8 mouse cellular contexts compared by ENCODE assay signal in genomic region chr5:138193771-138194727, GRCm38 (mm10). TPM values are rescaled to one million over a fixed set of nuclear protein-coding genes. Genes with fewer than 3 reads are reported as not detected.
DNase-seq lines count a peak whose midpoint lies in the region; ATAC-seq and TF ChIP-seq lines count a peak whose summit lies in the region.

Gene Mblac1, plus strand, starts transcription at chr5:138194314.

- H3K36me3 ChIP-seq in embryonic facial prominence, embryonic 15.5 days: peaks cover 34% of the 10 kb centered on the region; the same call in 1 of the 2 replicates
- peaks cover 35% of the 10 kb centered on the region for H3K36me3 ChIP-seq in heart, embryonic 10.5 days
- peaks cover 34% of the 10 kb centered on the region for H3K36me3 ChIP-seq in kidney, embryonic 15.5 days
- H3K36me3 ChIP-seq in liver, embryonic 11.5 days (ENCODE audit: control insufficient read depth, insufficient read depth, low read length): 0 out of 2 replicates have a peak, but pooled peaks cover 4% of the 10 kb centered on the region
- 0 out of 2 replicates have a peak, but pooled peaks cover 4% of the 10 kb centered on the region for H3K36me3 ChIP-seq in stomach, embryonic 14.5 days (ENCODE audit: control insufficient read depth, insufficient read depth, low read length)

- H3K27ac ChIP-seq in bone marrow, adult 2 months (ENCODE audit: control insufficient read depth, insufficient read depth, low read depth, low read length, poor library complexity): peak within 1 kb of the TSS; percentile 77
- H3K27ac ChIP-seq in embryonic facial prominence, embryonic 15.5 days (replicated peaks): peak within 1 kb of the TSS; percentile 82
- peak within 1 kb of the TSS; percentile 96 for H3K27ac ChIP-seq in heart, embryonic 10.5 days
- peak within 1 kb of the TSS; percentile 82 for H3K27ac ChIP-seq in kidney, embryonic 15.5 days
- peak within 1 kb of the TSS; percentile 35 for H3K27ac ChIP-seq in liver, embryonic 11.5 days (ENCODE audit: low read depth, low read length)
- H3K27ac ChIP-seq in stomach, embryonic 14.5 days (ENCODE audit: low read length): peak within 1 kb of the TSS; percentile 84

- 1% methylated on average over 54 of the region's 54 CpGs for WGBS in bone marrow, adult 2 months
- WGBS in embryonic facial prominence, embryonic 15.5 days: 7% methylated on average over 54 of the region's 54 CpGs
- WGBS in heart, embryonic 10.5 days: 8% methylated on average over 54 of the region's 54 CpGs
- 7% methylated on average over 54 of the region's 54 CpGs for WGBS in kidney, embryonic 15.5 days
- WGBS in liver, embryonic 11.5 days: 6% methylated on average over 54 of the region's 54 CpGs
- 7% methylated on average over 52 of the region's 54 CpGs for WGBS in stomach, embryonic 14.5 days

- DNase-seq in A20 (ENCODE audit: low read depth, low spot score): peak; percentile 95
- DNase-seq in heart, embryonic 10.5 days (ENCODE audit: low spot score): peak; percentile 91
- DNase-seq in liver, embryonic 11.5 days (ENCODE audit: low spot score): peak; percentile 84
- peak; percentile 82 for DNase-seq in naive thymus-derived CD4-positive, alpha-beta T cell, adult 2 months (ENCODE audit: low read depth)

- peak within 1 kb of the TSS; percentile 86 for H3K9ac ChIP-seq in embryonic facial prominence, embryonic 15.5 days
- peak within 1 kb of the TSS; percentile 70 for H3K9ac ChIP-seq in kidney, embryonic 15.5 days
- H3K9ac ChIP-seq in liver, embryonic 11.5 days (ENCODE audit: low read depth, low read length): peak within 1 kb of the TSS; percentile 91
- H3K9ac ChIP-seq in stomach, embryonic 14.5 days (replicated peaks; ENCODE audit: low read depth, low read length): peak within 1 kb of the TSS; percentile 83

- H3K27me3 ChIP-seq in embryonic facial prominence, embryonic 15.5 days: no peaks in the 10 kb centered on the region
- no peaks in the 10 kb centered on the region for H3K27me3 ChIP-seq in heart, embryonic 10.5 days (ENCODE audit: insufficient read depth, poor library complexity, severe bottlenecking)
- no peaks in the 10 kb centered on the region for H3K27me3 ChIP-seq in kidney, embryonic 15.5 days
- H3K27me3 ChIP-seq in liver, embryonic 11.5 days (replicated peaks; ENCODE audit: control insufficient read depth, insufficient read depth, low read length): no peaks in the 10 kb centered on the region
- H3K27me3 ChIP-seq in stomach, embryonic 14.5 days (ENCODE audit: control insufficient read depth, insufficient read depth, low read length): no peaks in the 10 kb centered on the region

- H3K4me2 ChIP-seq in embryonic facial prominence, embryonic 15.5 days (replicated peaks): peak within 1 kb of the TSS; percentile 91
- H3K4me2 ChIP-seq in kidney, embryonic 15.5 days: peak within 1 kb of the TSS; percentile 94
- H3K4me2 ChIP-seq in liver, embryonic 11.5 days: peak within 1 kb of the TSS; percentile 99
- peak within 1 kb of the TSS; percentile 91 for H3K4me2 ChIP-seq in stomach, embryonic 14.5 days (replicated peaks; ENCODE audit: low read depth, low read length)

- H3K4me1 ChIP-seq in bone marrow, adult 2 months (ENCODE audit: control insufficient read depth, insufficient read depth, low read length): no peaks in the 10 kb centered on the region; the same call in 1 of the 2 replicates
- peaks cover 16% of the 10 kb centered on the region; the same call in 1 of the 2 replicates for H3K4me1 ChIP-seq in embryonic facial prominence, embryonic 15.5 days
- H3K4me1 ChIP-seq in heart, embryonic 10.5 days: 0 out of 2 replicates have a peak, but pooled peaks cover 10% of the 10 kb centered on the region
- peaks cover 10% of the 10 kb centered on the region for H3K4me1 ChIP-seq in kidney, embryonic 15.5 days
- H3K4me1 ChIP-seq in liver, embryonic 11.5 days (replicated peaks; ENCODE audit: control insufficient read depth, insufficient read depth, low read length): no peaks in the 10 kb centered on the region; the same call in 1 of the 2 replicates
- H3K4me1 ChIP-seq in stomach, embryonic 14.5 days (ENCODE audit: control insufficient read depth, insufficient read depth, low read length): peaks cover 3% of the 10 kb centered on the region; the same call in 1 of the 2 replicates

- ATAC-seq in embryonic facial prominence, embryonic 15.5 days (ENCODE audit: insufficient number of reproducible peaks, low FRiP score, low TSS enrichment, low read depth): peak; percentile 80
- ATAC-seq in kidney, embryonic 15.5 days (replicated peaks; ENCODE audit: low FRiP score): peak; percentile 90
- ATAC-seq in liver, embryonic 11.5 days (replicated peaks; ENCODE audit: low FRiP score): peak; percentile 79
- peak; percentile 79; the same call in 1 of the 2 replicates for ATAC-seq in stomach, embryonic 14.5 days (ENCODE audit: insufficient number of reproducible peaks, insufficient read depth, low FRiP score, low read depth)

- no peak for TF ChIP-seq CTCF in bone marrow, adult 2 months (IDR thresholded peaks at IDR 0.05; ENCODE audit: control insufficient read depth, insufficient read depth, low read length)

- H3K4me3 ChIP-seq in bone marrow, adult 2 months (replicated peaks; ENCODE audit: control insufficient read depth, low read depth, low read length): peak within 1 kb of the TSS; percentile 93
- peak within 1 kb of the TSS; percentile 80 for H3K4me3 ChIP-seq in embryonic facial prominence, embryonic 15.5 days (replicated peaks)
- peak within 1 kb of the TSS; percentile 87 for H3K4me3 ChIP-seq in heart, embryonic 10.5 days
- H3K4me3 ChIP-seq in kidney, embryonic 15.5 days (replicated peaks): peak within 1 kb of the TSS; percentile 62
- H3K4me3 ChIP-seq in liver, embryonic 11.5 days (ENCODE audit: low read depth, low read length): peak within 1 kb of the TSS; percentile 77
- H3K4me3 ChIP-seq in stomach, embryonic 14.5 days (ENCODE audit: low read depth, low read length): peak within 1 kb of the TSS; percentile 73

- no peaks in the 10 kb centered on the region for H3K9me3 ChIP-seq in embryonic facial prominence, embryonic 15.5 days (replicated peaks)
- H3K9me3 ChIP-seq in heart, embryonic 10.5 days: no peaks in the 10 kb centered on the region
- H3K9me3 ChIP-seq in kidney, embryonic 15.5 days (replicated peaks): no peaks in the 10 kb centered on the region
- no peaks in the 10 kb centered on the region for H3K9me3 ChIP-seq in liver, embryonic 11.5 days (ENCODE audit: control insufficient read depth, low read length)
- no peaks in the 10 kb centered on the region for H3K9me3 ChIP-seq in stomach, embryonic 14.5 days (ENCODE audit: control insufficient read depth, low read depth, low read length)

- TF ChIP-seq POLR2A in bone marrow, adult 2 months (IDR thresholded peaks at IDR 0.05; ENCODE audit: borderline replicate concordance, control insufficient read depth, low read depth, low read length): peak; percentile 78; the same call in 1 of the 2 replicates

RNA-seq across cellular contexts. Expression of gene Mblac1, which starts in this region (rescaled TPM):
- 0.99 and 2.3 TPM in 2 replicates for polyA plus RNA-seq in bone marrow, adult 2 months (2011; ENCODE audit: insufficient read depth, insufficient read length, low replicate concordance, missing spikeins)
- 8.5 and 8.6 TPM in 2 replicates for polyA plus RNA-seq in embryonic facial prominence, embryonic 15.5 days (2015; fragmentation: Nextera tagmentation; extraction: Ambion mirVana)
- polyA plus RNA-seq in heart, embryonic 10.5 days (2016; fragmentation: Nextera tagmentation; extraction: Ambion mirVana): 5.6 and 6.6 TPM in 2 replicates
- polyA plus RNA-seq in kidney, embryonic 15.5 days (2015; fragmentation: Nextera tagmentation; extraction: Ambion mirVana): 8.4 and 10.5 TPM in 2 replicates
- polyA plus RNA-seq in liver, embryonic 11.5 days (2014; fragmentation: Nextera tagmentation; extraction: Ambion mirVana): 5.8 and 6.3 TPM in 2 replicates
- polyA plus RNA-seq in stomach, embryonic 14.5 days (2014; fragmentation: Nextera tagmentation; extraction: Ambion mirVana): 7.5 and 8.2 TPM in 2 replicates

Comparison
In these comparisons a context has a peak if more than half of its experiments do, and no peak if none do; other contexts are left out.
1. Peak in every context shown above with its lines: DNase-seq, ATAC-seq, H3K4me3 ChIP-seq and H3K27ac ChIP-seq.
2. H3K27ac ChIP-seq: peak in every context shown above with its lines; median percentile 96 in heart, embryonic 10.5 days; 84 in stomach, embryonic 14.5 days; 82 in embryonic facial prominence, embryonic 15.5 days; 82 in kidney, embryonic 15.5 days; 77 in bone marrow, adult 2 months; 35 in liver, embryonic 11.5 days.